15 mouse cellular contexts compared by ENCODE assay signal in the genomic region with DNA sequence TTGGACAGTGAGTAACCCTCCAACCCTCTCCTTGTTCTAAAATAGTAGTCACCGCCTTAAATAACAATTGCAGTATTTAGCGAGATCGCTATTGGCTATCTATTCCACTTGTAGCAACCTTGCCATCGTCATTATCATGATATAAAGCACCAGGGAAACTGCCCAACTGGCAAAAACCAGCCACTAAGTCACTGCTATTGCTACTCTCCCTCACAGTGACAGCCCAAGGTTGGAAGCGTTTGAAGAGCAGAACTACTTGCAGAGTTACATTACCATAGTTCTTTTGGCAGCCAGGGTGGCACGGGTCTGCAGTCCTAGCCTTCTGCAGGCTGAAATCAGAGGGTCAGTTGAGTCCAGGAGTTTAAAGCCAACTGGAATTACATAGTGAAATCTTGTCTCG.
"Had no signal": no experiment of that assay in that cellular context is flagged by ENCODE, and none has a peak within 500 bp of the region (broad histone marks: within the 10 kb centered on the region; RNA-seq: fewer than 3 reads in every experiment).

No protein-coding gene starts in this region.

- H3K27ac ChIP-seq: macrophage; midbrain, embryonic 13.5 days; midbrain, embryonic 15.5 days; neural tube, embryonic 12.5 days; stomach, embryonic 15.5 days; stomach, postnatal 0 days had no signal

- ATAC-seq: midbrain, embryonic 13.5 days; midbrain, embryonic 15.5 days had no signal

- H3K27me3 ChIP-seq: midbrain, embryonic 13.5 days; midbrain, embryonic 15.5 days; neural tube, embryonic 12.5 days; stomach, embryonic 15.5 days had no signal

- H3K4me3 ChIP-seq: megakaryocyte, embryonic 14.5 days; midbrain, embryonic 13.5 days; midbrain, embryonic 15.5 days; neural tube, embryonic 12.5 days; stomach, embryonic 15.5 days had no signal

- H3K4me1 ChIP-seq: megakaryocyte, embryonic 14.5 days; midbrain, embryonic 13.5 days; midbrain, embryonic 15.5 days; neural tube, embryonic 12.5 days; stomach, embryonic 15.5 days had no signal

- H3K9me3 ChIP-seq: megakaryocyte, embryonic 14.5 days; midbrain, embryonic 13.5 days; midbrain, embryonic 15.5 days; neural tube, embryonic 12.5 days; stomach, embryonic 15.5 days had no signal

- DNase-seq: lung, embryonic 14.5 days; lung, postnatal 14 days; lung, postnatal 36 days; right cerebral cortex, postnatal 14 days; thymus, adult 2 months; thymus, postnatal 25 days; thymus, postnatal 4 days had no signal

- H3K9ac ChIP-seq: lung, embryonic 14.5 days; midbrain, embryonic 13.5 days; midbrain, embryonic 15.5 days; neural tube, embryonic 12.5 days; stomach, embryonic 15.5 days had no signal

- H3K36me3 ChIP-seq: midbrain, embryonic 13.5 days; midbrain, embryonic 15.5 days; neural tube, embryonic 12.5 days; stomach, embryonic 15.5 days had no signal

- H3K4me2 ChIP-seq: lung, embryonic 14.5 days; midbrain, embryonic 11.5 days; midbrain, embryonic 13.5 days; midbrain, embryonic 15.5 days; neural tube, embryonic 12.5 days; stomach, embryonic 15.5 days had no signal
